Mouse (Mus musculus): ENCODE measurements around the gene Enah.

GRCm38 (mm10) chr1:181865863-181866216, 153.9 kb downstream of the Enah start:
- TF ChIP-seq POLR2A (IDR thresholded peaks at IDR 0.05; ENCODE audit: extremely low read depth, insufficient read depth, low read length) (no peak), CTCF (IDR thresholded peaks at IDR 0.05; ENCODE audit: low read depth, low read length) (no peak)
